Mouse (Mus musculus): Measurements from ENCODE around the gene Kng1.
"Not testable (repeated sequence)": the region's sequence is repeated elsewhere in the genome, so short reads cannot be mapped to it uniquely, and the experiment has no call there.

The Kng1 gene

DNA sequence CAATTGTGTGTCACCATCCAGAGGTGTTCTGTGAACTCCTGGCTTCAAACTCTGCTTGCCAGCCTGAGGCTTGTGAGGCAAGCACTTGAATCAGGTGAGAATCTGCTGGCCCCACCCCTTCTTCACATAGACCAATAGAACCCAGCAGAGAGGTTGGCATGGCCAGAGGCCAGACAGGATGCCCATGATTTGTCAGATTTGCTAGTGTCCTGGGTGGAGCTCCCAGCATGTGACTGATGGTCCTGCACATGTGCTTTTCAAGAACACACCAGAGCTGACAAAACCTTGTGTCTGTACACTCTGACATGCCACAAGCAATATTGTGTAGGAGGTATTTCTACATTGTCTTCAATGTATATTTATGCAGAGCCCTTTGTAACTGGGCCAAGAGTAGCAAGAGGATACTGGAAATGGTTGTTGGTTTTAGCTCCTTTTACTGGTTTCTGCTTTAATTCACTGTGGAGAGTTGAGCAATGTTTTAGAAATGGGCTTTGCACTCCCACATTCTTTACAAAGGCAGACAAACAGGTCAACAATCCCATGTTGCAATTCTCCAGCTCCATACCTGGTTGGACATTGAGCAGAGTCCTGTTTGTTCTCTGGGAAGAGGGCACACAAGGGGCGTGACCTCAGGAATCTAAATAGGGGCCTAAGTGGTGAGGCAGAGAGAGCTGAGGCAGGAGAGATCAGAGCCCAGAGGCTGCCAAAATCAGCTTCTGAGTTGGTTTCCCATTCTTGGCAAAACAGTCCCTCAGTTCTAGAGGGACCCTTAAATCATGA, at the start of gene Kng1:
Gene Kng1 (plus strand): TSS at position 198 of the 780 bp plus-strand sequence.
- DNase-seq (ENCODE audit: low spot score): not testable (repeated sequence)

DNA sequence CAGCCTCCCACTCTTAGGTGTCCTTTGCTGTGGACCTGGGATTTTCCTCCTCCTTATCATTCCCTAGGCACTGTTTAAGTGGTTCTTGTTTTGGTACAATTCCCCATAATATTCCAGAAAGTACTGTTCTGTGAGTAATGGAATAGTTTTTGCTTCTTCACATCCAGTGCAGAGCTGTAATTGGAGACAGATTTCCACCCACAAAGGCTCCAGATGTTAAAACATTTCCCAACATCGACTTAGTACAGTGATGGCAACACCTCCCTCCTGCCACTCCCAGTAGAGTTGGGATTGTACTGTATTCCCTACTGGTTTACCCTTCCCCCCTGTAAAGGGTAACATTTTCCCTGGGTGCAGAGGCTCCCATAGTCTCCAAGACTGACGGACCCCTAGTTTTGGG, 43.9 kb upstream of the Kng1 start:
- not testable (repeated sequence) for DNase-seq (ENCODE audit: low spot score)

DNA sequence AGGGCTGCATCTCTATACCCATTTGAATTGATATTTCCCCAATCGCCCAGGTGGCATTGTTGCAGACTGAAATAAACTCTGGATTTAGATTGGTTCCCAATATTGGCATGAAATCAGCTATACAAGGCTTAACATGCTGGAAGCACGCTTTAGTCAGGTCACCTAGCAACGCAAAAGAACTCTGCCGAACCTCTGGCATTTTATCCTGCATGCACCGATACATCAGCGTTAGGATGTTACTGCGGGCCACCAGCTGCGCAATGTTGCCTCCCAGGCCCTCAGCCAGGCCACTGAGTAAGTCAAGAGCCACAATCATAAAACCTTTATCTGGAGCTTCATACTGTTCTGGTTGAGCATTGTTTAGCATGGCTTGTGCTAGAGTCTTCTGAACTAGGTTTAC, 43.0 kb upstream of the Kng1 start:
- DNase-seq (ENCODE audit: low spot score): not testable (repeated sequence)

DNA sequence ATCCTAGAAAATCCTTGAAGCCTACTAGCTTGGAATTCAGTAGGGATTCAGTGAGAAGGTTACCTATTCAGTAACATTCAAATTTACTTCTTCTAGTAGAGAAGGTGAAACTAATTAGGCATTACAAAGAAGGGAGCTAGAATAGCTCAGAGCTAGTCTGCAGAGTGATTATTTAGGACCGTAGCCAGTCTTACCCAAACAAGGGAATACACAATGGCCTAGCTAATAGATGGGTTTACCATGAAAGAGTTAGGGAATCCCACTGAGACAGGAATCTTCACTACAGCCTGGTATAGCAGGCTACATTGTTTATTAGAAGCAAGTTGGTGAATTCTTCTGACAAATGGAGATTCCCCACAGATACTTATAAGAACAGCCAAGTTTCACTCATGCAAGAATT, 37.1 kb upstream of the Kng1 start:
- DNase-seq (ENCODE audit: low spot score): not testable (repeated sequence)

DNA sequence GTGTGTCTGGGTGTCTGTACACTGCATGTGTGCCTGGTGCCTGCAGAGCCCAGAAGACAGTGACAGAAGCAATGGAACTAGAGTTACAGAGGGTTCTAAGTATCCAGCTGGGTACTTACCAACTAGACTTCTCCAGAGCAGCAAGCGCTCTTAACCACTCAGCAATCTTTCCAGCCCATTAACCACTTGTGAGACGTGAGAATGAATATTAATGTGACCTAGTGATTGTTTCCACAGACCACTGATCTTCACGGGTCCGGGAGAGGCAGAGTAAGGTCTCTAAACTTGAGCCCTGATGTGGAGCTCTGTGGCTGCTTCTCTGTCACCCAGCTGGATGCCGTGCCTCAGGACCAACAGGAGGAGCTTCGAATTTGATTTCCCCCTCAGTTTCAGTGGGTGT, 32.6 kb upstream of the Kng1 start:
- no peak for DNase-seq (ENCODE audit: low spot score)

DNA sequence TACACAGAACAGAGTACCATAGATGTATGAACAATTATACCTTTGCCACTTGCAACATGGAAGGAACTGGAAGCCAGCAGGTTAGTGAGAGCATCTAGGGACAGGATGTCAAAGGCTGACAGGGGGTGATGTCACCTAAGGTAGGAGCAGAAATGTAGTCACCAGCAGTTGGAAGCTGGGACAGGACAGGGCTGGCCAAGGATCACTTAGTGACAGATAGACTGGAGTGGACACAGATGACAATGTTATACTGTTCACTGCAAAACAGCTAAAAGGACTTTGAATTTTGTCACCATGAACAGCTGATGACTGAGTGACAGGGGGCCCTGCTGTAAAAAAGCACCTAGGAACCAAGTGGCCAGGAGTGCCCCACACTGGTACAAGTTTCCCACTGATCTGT, 31.1 kb upstream of the Kng1 start:
- DNase-seq (ENCODE audit: low spot score): no peak

DNA sequence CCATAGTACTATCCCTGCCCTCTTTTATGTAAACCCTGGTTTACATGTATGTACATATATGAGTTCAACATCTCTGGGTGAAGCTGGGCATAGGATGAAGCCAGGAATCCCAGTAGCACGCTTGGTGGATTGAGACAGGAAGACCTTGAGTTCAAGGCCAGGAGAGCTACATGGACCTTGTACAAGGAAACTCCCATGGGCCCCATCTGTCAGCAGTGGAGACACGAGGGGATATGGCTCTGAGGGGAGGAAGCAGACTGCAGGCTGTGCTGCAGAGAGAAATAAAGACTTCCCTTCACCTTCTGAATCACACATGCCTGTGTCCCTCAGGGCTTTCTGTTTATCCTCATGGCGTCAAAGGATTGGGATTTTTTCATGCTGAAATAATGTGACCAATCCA, 30.3 kb upstream of the Kng1 start:
- DNase-seq (ENCODE audit: low spot score): not testable (repeated sequence)

DNA sequence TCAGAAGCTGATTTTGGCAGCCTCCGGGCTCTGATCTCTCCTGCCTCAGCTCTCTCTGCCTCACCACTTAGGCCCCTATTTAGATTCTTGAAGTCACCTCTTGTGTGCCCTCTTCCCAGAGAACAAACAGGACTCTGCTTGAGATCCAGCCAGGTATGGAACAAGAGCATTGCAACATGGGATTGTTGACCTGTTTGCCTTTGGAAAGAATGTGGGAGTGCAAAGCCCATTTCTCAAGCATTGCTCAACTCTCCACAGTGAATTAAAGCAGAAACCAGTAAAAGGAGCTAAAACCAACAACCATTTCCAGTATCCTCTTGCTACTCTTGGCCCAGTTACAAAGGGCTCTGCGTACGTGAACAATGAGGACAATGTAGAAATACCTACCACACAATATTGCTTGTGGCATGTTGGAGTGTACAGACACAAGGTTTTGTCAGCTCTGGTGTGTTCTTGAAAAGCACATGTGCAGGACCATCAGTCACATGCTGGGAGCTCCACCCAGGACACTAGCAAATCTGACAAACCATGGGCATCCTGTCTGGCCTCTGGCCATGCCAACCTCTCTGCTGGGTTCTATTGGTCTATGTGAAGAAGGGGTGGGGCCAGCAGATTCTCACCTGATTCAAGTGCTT, 28.6 kb upstream of the Kng1 start, which contains the start of gene Kng2:
Gene Kng2 (minus strand): TSS at position 517 of the 635 bp plus-strand sequence.
- DNase-seq (ENCODE audit: low spot score): not testable (repeated sequence)

DNA sequence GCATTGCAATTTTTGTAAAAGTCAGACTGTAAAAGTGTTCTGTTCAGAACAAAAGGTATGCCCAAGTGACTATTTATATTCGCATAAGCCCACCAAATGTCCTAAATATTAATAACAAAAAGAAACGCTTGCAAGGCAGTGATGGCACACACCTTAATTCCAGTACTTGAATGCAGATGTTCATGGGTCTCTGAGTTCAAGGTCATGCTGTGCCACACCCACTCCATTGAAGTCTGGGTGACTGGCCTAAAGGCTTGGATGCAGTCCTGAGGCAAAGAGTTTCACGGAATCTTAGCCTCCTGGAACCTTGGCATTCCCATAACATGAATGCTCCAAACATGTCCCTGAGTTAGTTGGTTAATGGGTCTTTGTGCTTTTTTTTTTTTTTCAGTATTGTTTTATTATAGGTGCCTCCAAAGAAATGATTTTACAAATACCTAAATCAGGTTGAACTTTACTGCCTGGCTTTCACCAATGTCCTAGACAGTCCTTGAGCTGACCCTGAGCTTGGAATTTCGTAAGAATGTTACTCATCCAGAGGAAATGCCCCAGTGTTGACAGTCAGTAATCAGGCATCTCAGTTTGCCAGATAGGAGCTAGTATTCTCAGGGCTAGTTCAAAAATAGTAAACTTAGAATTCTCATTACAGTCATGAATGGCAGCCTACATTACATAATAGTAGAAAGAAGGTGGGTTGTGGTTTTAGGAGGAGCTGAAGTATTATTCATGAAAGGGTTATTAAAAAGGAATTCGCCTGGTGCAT, 26.8 kb upstream of the Kng1 start:
- DNase-seq (ENCODE audit: low spot score): no peak

DNA sequence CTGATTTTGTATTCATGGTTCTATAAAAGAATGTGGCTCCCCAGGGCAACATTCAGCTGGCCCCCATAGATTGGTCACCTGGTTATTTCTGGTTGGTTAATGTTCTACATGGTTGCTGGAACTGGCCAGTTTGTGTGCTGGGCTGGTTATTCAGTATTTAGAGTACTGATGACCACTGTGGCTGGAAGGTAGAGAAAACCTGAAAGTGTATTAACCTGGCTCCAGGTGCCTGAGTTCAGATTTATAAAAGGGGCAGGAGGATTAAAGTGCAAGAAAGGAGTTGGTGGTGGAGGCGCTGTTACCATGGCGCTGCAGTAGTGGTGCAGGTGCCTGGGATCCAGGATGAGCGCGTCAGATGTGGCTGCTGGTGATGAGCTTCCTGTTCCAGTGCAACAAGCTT, 24.0 kb upstream of the Kng1 start:
- no peak for DNase-seq (ENCODE audit: low spot score)

DNA sequence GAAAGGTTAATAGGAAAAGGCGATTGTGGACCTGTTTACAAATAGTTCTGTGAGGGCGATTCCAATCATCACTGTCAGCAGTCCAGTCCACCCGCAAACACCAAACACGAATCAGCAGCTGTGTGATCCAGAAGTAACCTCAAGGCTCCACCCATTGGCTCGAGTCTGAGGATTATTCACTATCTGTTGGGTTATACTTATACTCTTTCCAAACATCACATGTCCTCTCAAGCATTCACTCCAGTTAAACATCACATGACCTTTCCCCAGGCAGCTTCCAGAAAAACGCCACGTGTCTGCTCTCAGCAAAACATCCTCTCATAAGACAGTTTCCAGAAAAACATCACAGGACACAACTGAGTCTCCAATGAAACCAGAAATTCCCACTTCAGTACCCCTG, 19.9 kb upstream of the Kng1 start:
- no peak for DNase-seq (ENCODE audit: low spot score)

DNA sequence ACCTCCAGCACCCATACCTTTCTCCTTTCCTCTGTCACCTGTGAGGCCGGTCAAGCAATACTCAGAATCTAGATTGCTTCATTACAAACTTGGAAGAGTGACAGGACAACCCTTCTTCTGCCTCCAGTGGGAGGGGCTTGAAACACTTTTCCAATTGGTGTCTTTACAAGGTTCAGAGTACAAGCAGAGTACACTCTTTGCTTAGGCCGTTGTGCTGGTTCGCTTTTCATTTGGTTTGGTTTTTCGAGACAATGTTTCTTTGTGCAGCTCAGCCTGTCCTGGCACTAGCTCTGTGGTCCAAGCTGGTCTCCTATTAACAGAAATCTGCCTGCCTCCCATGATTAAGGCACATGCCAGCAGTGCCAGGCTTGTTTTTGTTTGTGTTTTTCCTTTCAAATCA, 18.4 kb upstream of the Kng1 start:
- DNase-seq (ENCODE audit: low spot score): no peak

DNA sequence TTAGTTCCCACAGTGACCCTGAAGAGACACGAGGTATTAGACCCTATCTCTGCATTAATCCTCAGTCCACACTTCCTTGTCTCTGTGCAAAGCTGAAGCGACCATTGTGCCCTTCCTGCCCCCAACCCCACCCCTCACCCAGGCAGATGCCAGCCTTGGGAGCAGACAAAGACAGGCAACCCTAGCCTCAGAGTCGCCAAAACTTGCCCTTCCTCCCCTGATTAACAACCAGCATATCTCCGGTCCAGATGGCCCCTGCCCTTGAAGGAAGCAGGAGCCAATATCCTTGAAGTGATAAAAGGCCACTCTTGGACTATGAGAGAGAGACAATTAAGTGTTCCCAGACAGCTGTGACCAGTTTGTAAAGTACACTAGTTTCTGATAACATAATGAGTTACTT, 16.8 kb upstream of the Kng1 start:
- peak; percentile 14 for DNase-seq (ENCODE audit: low spot score)

DNA sequence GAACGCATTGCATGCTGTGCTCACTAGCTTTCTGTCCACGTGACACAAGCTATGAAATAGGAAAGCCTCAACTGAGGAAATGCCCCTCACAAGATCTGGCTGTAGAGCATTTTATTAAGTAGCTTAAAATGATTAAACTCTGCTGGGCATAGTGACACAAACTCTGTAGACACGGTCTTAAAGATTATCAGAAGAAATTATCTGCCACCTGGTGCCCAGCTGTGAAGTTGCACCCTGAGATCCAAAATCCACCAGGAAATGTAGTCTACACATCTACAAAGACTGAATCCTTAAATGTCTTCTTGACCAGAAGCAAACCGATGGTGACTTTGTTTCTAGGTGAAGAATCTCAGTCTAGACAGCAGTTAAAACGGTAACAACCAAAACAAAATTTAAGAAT, 11.3 kb upstream of the Kng1 start:
- peak; percentile 45 for DNase-seq (ENCODE audit: low spot score)

DNA sequence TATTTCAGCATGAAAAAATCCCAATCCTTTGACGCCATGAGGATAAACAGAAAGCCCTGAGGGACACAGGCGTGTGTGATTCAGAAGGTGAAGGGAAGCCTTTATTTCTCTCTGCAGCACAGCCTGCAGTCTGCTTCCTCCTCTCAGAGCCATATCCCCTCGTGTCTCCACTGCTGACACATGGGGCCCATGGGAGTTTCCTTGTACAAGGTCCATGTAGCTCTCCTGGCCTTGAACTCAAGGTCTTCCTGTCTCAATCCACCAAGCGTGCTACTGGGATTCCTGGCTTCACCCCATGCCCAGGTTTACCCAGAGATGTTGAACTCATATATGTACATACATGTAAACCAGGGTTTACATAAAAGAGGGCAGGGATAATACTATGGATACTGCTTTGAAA, 2.0 kb downstream of the Kng1 start:
- DNase-seq (ENCODE audit: low spot score): not testable (repeated sequence)

DNA sequence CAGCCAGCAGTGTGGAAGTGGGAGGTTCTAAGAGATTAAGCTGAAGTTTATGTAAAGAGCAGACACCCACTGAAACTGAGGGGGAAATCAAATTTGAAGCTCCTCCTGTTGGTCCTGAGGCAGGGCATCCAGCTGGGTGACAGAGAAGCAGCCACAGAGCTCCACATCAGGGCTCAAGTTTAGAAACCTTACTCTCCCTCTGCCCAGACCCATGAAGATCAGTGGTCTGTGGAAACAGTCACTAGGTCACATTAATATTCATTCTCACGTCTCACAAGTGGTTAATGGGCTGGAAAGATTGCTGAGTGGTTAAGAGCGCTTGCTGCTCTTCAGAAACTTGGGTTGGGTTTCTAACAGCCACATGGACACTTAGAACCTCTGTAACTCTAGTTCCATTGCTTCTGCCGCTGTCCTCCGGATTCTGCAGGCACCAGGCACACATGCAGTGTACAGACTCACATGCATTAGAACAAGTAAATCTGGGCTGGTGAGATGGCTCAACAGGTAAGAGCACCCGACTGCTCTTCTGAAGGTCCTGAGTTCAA, 3.2 kb downstream of the Kng1 start:
- DNase-seq (ENCODE audit: low spot score): not testable (repeated sequence)

DNA sequence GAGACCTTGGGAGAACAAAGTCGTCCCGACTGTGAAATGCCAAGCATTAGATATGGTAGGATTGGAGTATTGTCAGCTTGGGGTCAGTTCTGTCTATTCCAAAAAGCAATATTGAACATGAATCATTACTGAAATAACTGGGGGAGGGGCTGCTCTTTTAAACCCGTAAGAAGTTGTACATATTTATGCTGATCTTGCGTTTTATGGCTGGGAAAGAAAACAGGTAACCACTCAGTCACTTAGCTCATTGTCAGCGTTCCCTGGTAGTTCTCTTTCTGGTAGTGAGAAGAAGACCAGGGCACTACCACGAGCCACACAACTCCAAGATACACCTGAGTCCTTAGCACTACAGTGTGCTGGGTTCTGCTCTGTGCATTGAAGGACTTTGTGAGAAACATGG, 19.9 kb downstream of the Kng1 start:
- not testable (repeated sequence) for DNase-seq (ENCODE audit: low spot score)

DNA sequence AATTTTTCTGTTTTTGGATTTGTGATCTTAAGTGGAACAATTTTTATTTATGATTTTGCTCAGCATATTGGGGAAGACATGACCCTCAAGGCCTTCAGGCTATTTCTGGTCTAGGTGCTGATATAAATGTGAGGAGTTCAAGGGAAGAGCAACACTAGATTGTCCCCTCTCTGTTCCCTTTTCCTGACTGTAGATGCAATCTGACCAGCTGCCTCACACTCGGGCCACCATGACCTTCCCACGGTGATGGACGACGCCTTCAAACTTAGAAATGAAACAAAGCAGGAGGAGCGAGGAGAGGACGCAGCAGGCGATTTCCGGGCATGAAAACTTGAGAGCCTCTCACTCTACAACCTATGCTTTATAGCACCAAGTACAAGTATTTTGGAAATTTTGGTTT, 29.5 kb downstream of the Kng1 start:
- not testable (repeated sequence) for DNase-seq (ENCODE audit: low spot score)

DNA sequence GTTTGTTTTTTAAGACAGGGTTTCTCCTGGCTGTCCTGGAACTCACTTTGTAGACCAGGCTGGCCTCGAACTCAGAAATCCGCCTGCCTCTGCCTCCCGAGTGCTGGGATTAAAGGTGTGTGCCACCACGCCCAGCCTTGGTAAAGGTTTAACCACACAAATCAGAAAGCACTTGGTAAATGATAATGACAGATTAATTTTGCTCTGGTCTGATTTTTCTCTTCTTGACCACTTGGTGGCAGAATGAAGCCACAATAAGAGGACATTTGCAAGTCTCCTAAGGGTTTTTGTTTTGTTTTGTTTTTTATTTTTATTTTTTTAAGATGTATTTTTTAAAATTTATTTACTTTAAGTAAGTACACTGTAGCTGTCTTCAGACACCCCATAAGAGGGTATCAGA, 30.0 kb downstream of the Kng1 start:
- DNase-seq (ENCODE audit: low spot score): peak; percentile 41

DNA sequence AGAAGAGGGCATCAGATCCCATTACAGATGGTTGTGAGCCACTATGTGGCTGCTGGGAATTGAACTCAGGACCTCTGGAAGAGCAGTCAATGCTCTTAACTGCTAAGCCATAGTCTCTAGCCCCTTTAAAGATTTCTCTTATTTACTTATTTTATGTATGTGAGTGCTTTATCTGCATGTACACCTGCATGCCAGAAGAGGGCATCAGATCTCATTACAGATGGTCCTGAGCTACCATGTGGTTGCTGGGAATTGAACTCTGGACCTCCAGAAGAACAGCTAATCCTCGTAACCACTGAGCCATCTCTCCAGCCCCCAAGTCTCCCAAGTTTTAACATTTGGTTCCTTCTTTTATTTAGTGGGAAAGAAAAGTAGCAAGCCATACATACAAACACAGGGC, 30.8 kb downstream of the Kng1 start:
- not testable (repeated sequence) for DNase-seq (ENCODE audit: low spot score)

DNA sequence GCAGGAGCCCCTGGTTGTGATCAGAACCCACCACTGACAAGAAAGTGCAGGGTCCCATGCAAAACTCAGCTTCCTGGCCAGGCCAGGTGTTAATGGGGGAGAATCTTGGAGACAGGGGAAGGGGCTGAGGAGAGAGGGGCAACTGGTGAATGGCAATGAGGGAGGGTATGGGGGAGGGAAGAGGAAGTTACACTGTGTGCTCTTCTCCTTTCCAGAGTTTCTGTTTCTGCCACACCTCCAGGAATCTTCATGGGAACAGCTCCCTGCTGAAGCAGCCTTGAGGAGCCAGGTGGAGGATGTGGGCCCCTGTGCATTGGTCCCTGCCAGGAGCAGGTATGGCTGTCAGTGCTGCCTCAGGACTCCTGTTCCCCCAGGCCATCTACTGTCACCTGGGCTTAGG, 33.7 kb downstream of the Kng1 start:
- DNase-seq (ENCODE audit: low spot score): not testable (repeated sequence)

DNA sequence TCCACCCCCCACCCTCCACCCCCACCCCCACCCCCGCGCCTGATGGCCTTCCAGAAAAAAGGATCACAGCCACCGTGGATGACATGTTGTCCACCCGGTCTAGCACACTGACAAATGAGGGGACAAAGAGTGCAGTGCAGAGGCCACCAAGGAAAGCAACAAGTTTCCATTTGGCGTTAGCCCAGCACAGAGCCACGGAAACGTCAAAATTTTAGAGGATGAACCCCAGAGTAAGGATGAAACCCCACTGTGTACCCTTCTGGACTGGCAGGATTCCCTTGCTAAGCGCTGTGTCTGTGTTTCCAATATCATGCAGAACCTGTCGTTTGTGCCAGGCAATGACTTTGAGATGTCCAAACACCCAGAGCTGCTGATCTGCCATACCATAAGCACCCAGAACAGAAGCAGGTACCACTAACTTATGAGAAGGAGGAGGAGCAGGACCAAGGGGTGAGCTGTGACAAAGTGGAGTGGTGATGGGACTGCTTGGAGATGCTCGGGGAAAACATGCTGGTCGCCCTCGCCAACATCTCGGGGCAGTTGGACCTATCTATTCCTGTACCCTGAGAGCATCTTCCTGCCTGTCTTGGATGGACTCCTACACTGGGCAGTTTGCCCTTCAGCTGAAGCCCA, 35.8 kb downstream of the Kng1 start:
- DNase-seq (ENCODE audit: low spot score): no peak
